Mouse (Mus musculus): ENCODE results near the gene 4930469K13Rik. TPM values are rescaled to one million over a fixed set of nuclear protein-coding genes. Genes with fewer than 3 reads are reported as not detected.

4930469K13Rik gene
- total RNA-seq, 2 experiments from 2014 or later, result not detected

Other genes with a start within 250 kb of the 4930469K13Rik start
- not detected in 2 replicates for gene Kcnmb1, start 135.5 kb downstream of the 4930469K13Rik start, total RNA-seq (2015; ENCODE audit: low replicate concordance)
- gene Kcnmb1, start 135.5 kb downstream of the 4930469K13Rik start, total RNA-seq (2017; ENCODE audit: low replicate concordance), result not detected in 2 replicates
- gene Kcnip1, start 105.4 kb downstream of the 4930469K13Rik start, total RNA-seq (2015; ENCODE audit: low replicate concordance), result not detected in 2 replicates
- gene Kcnip1, start 105.4 kb downstream of the 4930469K13Rik start, total RNA-seq (2017; ENCODE audit: low replicate concordance), result not detected in 2 replicates
- gene Lcp2, start 51.6 kb downstream of the 4930469K13Rik start, total RNA-seq (2015; ENCODE audit: low replicate concordance), result 40.0 and 41.9 TPM in 2 replicates
- 8.9 and 16.0 TPM in 2 replicates for gene Lcp2, start 51.6 kb downstream of the 4930469K13Rik start, total RNA-seq (2017; ENCODE audit: low replicate concordance)
- not detected in 2 replicates for gene Foxi1, start 109.5 kb upstream of the 4930469K13Rik start, total RNA-seq (2015; ENCODE audit: low replicate concordance)
- gene Foxi1, start 109.5 kb upstream of the 4930469K13Rik start, total RNA-seq (2017; ENCODE audit: low replicate concordance), result not detected in 2 replicates
- not detected in 2 replicates for gene Fam196b, start 216.3 kb upstream of the 4930469K13Rik start, total RNA-seq (2015; ENCODE audit: low replicate concordance)
- gene Fam196b, start 216.3 kb upstream of the 4930469K13Rik start, total RNA-seq (2017; ENCODE audit: low replicate concordance), result not detected in 2 replicates